Comparison of ENCODE assay signal across 13 mouse cellular contexts in the genomic region with DNA sequence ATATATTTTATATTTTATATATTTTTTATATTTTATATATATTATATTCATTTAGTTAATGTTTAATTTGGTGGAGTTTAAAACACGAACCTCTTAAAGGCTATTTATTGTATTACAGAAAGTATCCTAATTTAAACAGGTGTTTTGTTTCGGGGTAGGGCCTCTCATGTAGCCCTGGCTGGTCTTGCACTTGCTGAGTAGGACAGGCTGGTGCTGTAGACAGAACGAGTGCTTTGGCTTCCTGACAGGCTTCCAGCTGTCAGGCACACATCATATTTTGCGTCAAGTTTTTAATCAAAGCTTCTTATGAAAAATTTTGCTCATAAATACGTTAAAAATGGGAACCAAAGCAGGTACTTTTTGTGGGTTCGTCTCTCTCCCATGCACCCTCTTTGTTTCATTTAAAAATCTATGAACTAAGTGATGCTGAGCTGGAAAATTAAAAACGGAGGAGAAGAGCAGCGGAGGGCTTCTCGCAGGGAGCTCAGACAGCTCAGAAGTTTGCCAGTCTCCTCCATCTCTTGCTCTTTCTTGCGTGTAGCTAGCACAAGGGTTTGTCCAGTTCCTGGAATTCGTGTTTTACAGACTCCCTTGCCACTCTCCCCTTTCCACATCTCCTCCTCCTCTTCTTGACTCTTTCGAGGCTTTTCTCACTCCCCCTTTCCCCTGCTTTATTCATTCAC.
DNase-seq lines count a peak whose midpoint lies in the region; ATAC-seq lines count a peak whose summit lies in the region.
"Had no signal": no experiment of that assay in that cellular context is flagged by ENCODE, and none has a peak within 500 bp of the region (broad histone marks: within the 10 kb centered on the region; RNA-seq: fewer than 3 reads in every experiment).

No protein-coding gene starts in this region.

- H3K4me1 ChIP-seq in hindbrain, embryonic 11.5 days (replicated peaks; ENCODE audit: control insufficient read depth, insufficient read depth, low read length) = no peaks in the 10 kb centered on the region; the same call in 1 of the 2 replicates
- peaks cover 14% of the 10 kb centered on the region for H3K4me1 ChIP-seq in hindbrain, embryonic 10.5 days (replicated peaks)
- peaks cover 13% of the 10 kb centered on the region; the same call in 1 of the 2 replicates for H3K4me1 ChIP-seq in midbrain, embryonic 14.5 days (ENCODE audit: control insufficient read depth, insufficient read depth, low read length)
- peaks cover 3% of the 10 kb centered on the region; the same call in 1 of the 2 replicates for H3K4me1 ChIP-seq in midbrain, embryonic 11.5 days (ENCODE audit: control insufficient read depth, insufficient read depth, low read length)
- H3K4me1 ChIP-seq in hindbrain, embryonic 13.5 days (replicated peaks) = peaks cover 29% of the 10 kb centered on the region
- H3K4me1 ChIP-seq in neural tube, embryonic 15.5 days = peaks cover 30% of the 10 kb centered on the region

- H3K9me3 ChIP-seq in hindbrain, embryonic 11.5 days (ENCODE audit: control insufficient read depth, low read length) = no peaks in the 10 kb centered on the region
- no peaks in the 10 kb centered on the region for H3K9me3 ChIP-seq in hindbrain, embryonic 10.5 days
- H3K9me3 ChIP-seq in midbrain, embryonic 14.5 days (ENCODE audit: control insufficient read depth, low read length) = no peaks in the 10 kb centered on the region
- no peaks in the 10 kb centered on the region for H3K9me3 ChIP-seq in midbrain, embryonic 11.5 days (ENCODE audit: control insufficient read depth, low read length)
- no peaks in the 10 kb centered on the region for H3K9me3 ChIP-seq in hindbrain, embryonic 13.5 days
- H3K9me3 ChIP-seq in neural tube, embryonic 15.5 days (replicated peaks) = no peaks in the 10 kb centered on the region

- ATAC-seq in hindbrain, embryonic 11.5 days (ENCODE audit: low FRiP score) = no peak
- no peak for ATAC-seq in midbrain, embryonic 14.5 days (ENCODE audit: low FRiP score, low TSS enrichment)
- no peak for ATAC-seq in midbrain, embryonic 11.5 days (ENCODE audit: low FRiP score)
- ATAC-seq in hindbrain, embryonic 13.5 days (ENCODE audit: low FRiP score) = no peak
- no peak for ATAC-seq in neural tube, embryonic 15.5 days (ENCODE audit: low FRiP score)

- no peaks in the 10 kb centered on the region for H3K27me3 ChIP-seq in hindbrain, embryonic 11.5 days (ENCODE audit: control insufficient read depth, insufficient read depth, low read length)
- H3K27me3 ChIP-seq in hindbrain, embryonic 10.5 days (ENCODE audit: insufficient read depth, poor library complexity, severe bottlenecking) = no peaks in the 10 kb centered on the region
- H3K27me3 ChIP-seq in midbrain, embryonic 14.5 days (ENCODE audit: control insufficient read depth, insufficient read depth, low read length) = no peaks in the 10 kb centered on the region
- H3K27me3 ChIP-seq in midbrain, embryonic 11.5 days (ENCODE audit: control insufficient read depth, insufficient read depth, low read length) = no peaks in the 10 kb centered on the region
- no peaks in the 10 kb centered on the region for H3K27me3 ChIP-seq in hindbrain, embryonic 13.5 days
- H3K27me3 ChIP-seq in neural tube, embryonic 15.5 days (replicated peaks) = no peaks in the 10 kb centered on the region
- H3K27me3 ChIP-seq: CH12.LX had no signal

- H3K9ac ChIP-seq in hindbrain, embryonic 11.5 days (ENCODE audit: low read depth, low read length) = no peak overlapping the region
- no peak overlapping the region for H3K9ac ChIP-seq in midbrain, embryonic 14.5 days (replicated peaks; ENCODE audit: low read length)
- H3K9ac ChIP-seq in midbrain, embryonic 11.5 days (ENCODE audit: low read length) = no peak overlapping the region
- no peak overlapping the region for H3K9ac ChIP-seq in hindbrain, embryonic 13.5 days
- 0 out of 2 replicates have a peak overlapping the region, but pooled peaks have one; percentile 23 for H3K9ac ChIP-seq in neural tube, embryonic 15.5 days (replicated peaks)

- WGBS in hindbrain, embryonic 11.5 days = 71% methylated on average over 12 of the region's 12 CpGs
- 74% methylated on average over 12 of the region's 12 CpGs for WGBS in hindbrain, embryonic 10.5 days
- 60% methylated on average over 12 of the region's 12 CpGs for WGBS in midbrain, embryonic 14.5 days
- 71% methylated on average over 12 of the region's 12 CpGs for WGBS in midbrain, embryonic 11.5 days
- WGBS in hindbrain, embryonic 13.5 days = 67% methylated on average over 12 of the region's 12 CpGs
- 60% methylated on average over 12 of the region's 12 CpGs for WGBS in neural tube, embryonic 15.5 days

- H3K4me2 ChIP-seq in hindbrain, embryonic 11.5 days (replicated peaks; ENCODE audit: low read depth, low read length) = no peak overlapping the region
- no peak overlapping the region for H3K4me2 ChIP-seq in midbrain, embryonic 14.5 days (ENCODE audit: low read length)
- H3K4me2 ChIP-seq in midbrain, embryonic 11.5 days = no peak overlapping the region
- H3K4me2 ChIP-seq in hindbrain, embryonic 13.5 days = no peak overlapping the region
- H3K4me2 ChIP-seq in neural tube, embryonic 15.5 days = peak overlapping the region; percentile 25

- H3K27ac ChIP-seq in hindbrain, embryonic 11.5 days (ENCODE audit: low read depth, low read length) = peak overlapping the region; percentile 33; the same call in 1 of the 2 replicates
- no peak overlapping the region; the same call in 1 of the 2 replicates for H3K27ac ChIP-seq in hindbrain, embryonic 10.5 days
- H3K27ac ChIP-seq in midbrain, embryonic 14.5 days (replicated peaks; ENCODE audit: low read depth, low read length) = peak overlapping the region; percentile 27
- no peak overlapping the region for H3K27ac ChIP-seq in midbrain, embryonic 11.5 days (ENCODE audit: low read depth, low read length)
- peak overlapping the region; percentile 77 for H3K27ac ChIP-seq in hindbrain, embryonic 13.5 days
- peak overlapping the region; percentile 51; the same call in 1 of the 2 replicates for H3K27ac ChIP-seq in neural tube, embryonic 15.5 days (replicated peaks)

- no peak for DNase-seq in hindbrain, embryonic 11.5 days (ENCODE audit: low spot score)
- no peak for DNase-seq in hindbrain, embryonic 10.5 days (ENCODE audit: low spot score)
- no peak for DNase-seq in midbrain, embryonic 14.5 days
- no peak for DNase-seq in midbrain, embryonic 11.5 days (ENCODE audit: low spot score, missing footprints)
- DNase-seq in adrenal gland, postnatal 4 days (ENCODE audit: low spot score in 2 of 2) = no peak
- DNase-seq: adrenal gland, postnatal 14 days; cerebellum, adult 11-12 months; gastrocnemius, postnatal 25 days; lung, postnatal 10 days; thymus, postnatal 4 days had no signal

- no peaks in the 10 kb centered on the region for H3K36me3 ChIP-seq in hindbrain, embryonic 11.5 days (ENCODE audit: control insufficient read depth, insufficient read depth, low read length)
- H3K36me3 ChIP-seq in hindbrain, embryonic 10.5 days = no peaks in the 10 kb centered on the region
- H3K36me3 ChIP-seq in midbrain, embryonic 14.5 days (ENCODE audit: control insufficient read depth, insufficient read depth, low read length) = no peaks in the 10 kb centered on the region
- H3K36me3 ChIP-seq in midbrain, embryonic 11.5 days (ENCODE audit: control insufficient read depth, insufficient read depth, low read length) = no peaks in the 10 kb centered on the region
- 0 out of 2 replicates have a peak, but pooled peaks cover 2% of the 10 kb centered on the region for H3K36me3 ChIP-seq in hindbrain, embryonic 13.5 days
- H3K36me3 ChIP-seq in neural tube, embryonic 15.5 days = no peaks in the 10 kb centered on the region

- no peak overlapping the region for H3K4me3 ChIP-seq in hindbrain, embryonic 11.5 days (ENCODE audit: low read depth, low read length)
- H3K4me3 ChIP-seq in hindbrain, embryonic 10.5 days = no peak overlapping the region
- no peak overlapping the region for H3K4me3 ChIP-seq in midbrain, embryonic 14.5 days (replicated peaks; ENCODE audit: low read depth, low read length)
- no peak overlapping the region for H3K4me3 ChIP-seq in midbrain, embryonic 11.5 days (ENCODE audit: low read depth, low read length)
- no peak overlapping the region for H3K4me3 ChIP-seq in hindbrain, embryonic 13.5 days
- H3K4me3 ChIP-seq in neural tube, embryonic 15.5 days (replicated peaks) = no peak overlapping the region

Comparison
In these comparisons a context has a peak if more than half of its experiments do, and no peak if none do; other contexts are left out.
1. H3K27ac ChIP-seq: peak in hindbrain, embryonic 11.5 days (single experiment), midbrain, embryonic 14.5 days (single experiment), hindbrain, embryonic 13.5 days (single experiment) and neural tube, embryonic 15.5 days (single experiment); none in hindbrain, embryonic 10.5 days (single experiment) and midbrain, embryonic 11.5 days (single experiment).